Mouse (Mus musculus): ENCODE results near the gene Lmod3. TPM values are rescaled to one million over a fixed set of nuclear protein-coding genes. Genes with fewer than 3 reads are reported as not detected.

Lmod3 gene
- total RNA-seq (2014; fragmentation: Nextera tagmentation) (not detected in 2 replicates), total RNA-seq (2017) (not detected in 2 replicates)

GRCm38 (mm10) chr6:97252711-97253221 is at the start of gene Lmod3:
Lmod3 (minus strand) TSS chr6:97252759.
- no peak for ATAC-seq (replicated peaks; ENCODE audit: low FRiP score, low TSS enrichment, poor library complexity, severe bottlenecking)

GRCm38 (mm10) chr6:97302303-97302702 is 49.7 kb upstream of the Lmod3 start:
- no peak for ATAC-seq (replicated peaks; ENCODE audit: low FRiP score, low TSS enrichment, poor library complexity, severe bottlenecking)

GRCm38 (mm10) chr6:97300659-97301058 is 48.1 kb upstream of the Lmod3 start:
- ATAC-seq (replicated peaks; ENCODE audit: low FRiP score, low TSS enrichment, poor library complexity, severe bottlenecking): no peak

GRCm38 (mm10) chr6:97300180-97300579 is 47.6 kb upstream of the Lmod3 start:
- ATAC-seq (replicated peaks; ENCODE audit: low FRiP score, low TSS enrichment, poor library complexity, severe bottlenecking): no peak

GRCm38 (mm10) chr6:97297151-97297550 is 44.6 kb upstream of the Lmod3 start:
- no peak for ATAC-seq (replicated peaks; ENCODE audit: low FRiP score, low TSS enrichment, poor library complexity, severe bottlenecking)

GRCm38 (mm10) chr6:97295866-97296527 is 43.4 kb upstream of the Lmod3 start:
- ATAC-seq (replicated peaks; ENCODE audit: low FRiP score, low TSS enrichment, poor library complexity, severe bottlenecking): no peak

GRCm38 (mm10) chr6:97295416-97295815 is 42.9 kb upstream of the Lmod3 start:
- ATAC-seq (replicated peaks; ENCODE audit: low FRiP score, low TSS enrichment, poor library complexity, severe bottlenecking): no peak

GRCm38 (mm10) chr6:97293667-97294569 is 41.4 kb upstream of the Lmod3 start:
- ATAC-seq (replicated peaks; ENCODE audit: low FRiP score, low TSS enrichment, poor library complexity, severe bottlenecking): no peak

- ATAC-seq (replicated peaks; ENCODE audit: low FRiP score, low TSS enrichment, poor library complexity, severe bottlenecking): no peak
Observed at GRCm38 (mm10) chr6:97292894-97293293, 40.3 kb upstream of the Lmod3 start.

GRCm38 (mm10) chr6:97292096-97292495 is 39.5 kb upstream of the Lmod3 start:
- no peak for ATAC-seq (replicated peaks; ENCODE audit: low FRiP score, low TSS enrichment, poor library complexity, severe bottlenecking)

- no peak for ATAC-seq (replicated peaks; ENCODE audit: low FRiP score, low TSS enrichment, poor library complexity, severe bottlenecking)
Observed at GRCm38 (mm10) chr6:97291159-97291908, 38.8 kb upstream of the Lmod3 start.

- ATAC-seq (replicated peaks; ENCODE audit: low FRiP score, low TSS enrichment, poor library complexity, severe bottlenecking): no peak
Observed at GRCm38 (mm10) chr6:97290687-97291086, 38.1 kb upstream of the Lmod3 start.

GRCm38 (mm10) chr6:97289838-97290237 is 37.3 kb upstream of the Lmod3 start:
- ATAC-seq (replicated peaks; ENCODE audit: low FRiP score, low TSS enrichment, poor library complexity, severe bottlenecking): no peak

- no peak for ATAC-seq (replicated peaks; ENCODE audit: low FRiP score, low TSS enrichment, poor library complexity, severe bottlenecking)
Observed at GRCm38 (mm10) chr6:97289316-97289820, 36.8 kb upstream of the Lmod3 start.

- ATAC-seq (replicated peaks; ENCODE audit: low FRiP score, low TSS enrichment, poor library complexity, severe bottlenecking): no peak
Observed at GRCm38 (mm10) chr6:97288047-97288855, 35.7 kb upstream of the Lmod3 start.

- ATAC-seq (replicated peaks; ENCODE audit: low FRiP score, low TSS enrichment, poor library complexity, severe bottlenecking): no peak
Observed at GRCm38 (mm10) chr6:97286332-97286731, 33.8 kb upstream of the Lmod3 start.

GRCm38 (mm10) chr6:97283676-97284075 is 31.1 kb upstream of the Lmod3 start:
- ATAC-seq (replicated peaks; ENCODE audit: low FRiP score, low TSS enrichment, poor library complexity, severe bottlenecking): no peak

- no peak for ATAC-seq (replicated peaks; ENCODE audit: low FRiP score, low TSS enrichment, poor library complexity, severe bottlenecking)
Observed at GRCm38 (mm10) chr6:97278878-97279277, 26.3 kb upstream of the Lmod3 start.
